ENCODE assay signal across 9 mouse cellular contexts in the genomic region with DNA sequence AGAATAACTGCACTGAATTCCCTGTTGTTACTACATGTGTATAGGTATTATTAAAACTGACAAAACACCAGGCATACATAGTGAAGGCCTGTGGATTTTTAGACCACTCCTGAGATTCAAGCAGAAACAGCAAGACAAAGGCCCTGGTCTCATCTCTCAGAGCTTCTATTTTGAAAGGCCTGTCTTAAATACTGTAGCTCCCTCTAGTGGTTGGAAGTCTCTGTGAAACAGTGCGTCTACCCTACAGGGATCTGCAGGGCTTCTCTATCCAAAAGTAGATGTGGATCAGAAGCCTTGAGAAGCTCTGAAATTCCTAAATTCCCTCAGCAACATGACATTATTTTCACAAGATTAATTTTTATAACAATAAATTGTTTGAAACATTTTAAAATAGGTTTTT. TPM values are rescaled to one million over a fixed set of nuclear protein-coding genes. Genes with fewer than 3 reads are reported as not detected.
DNase-seq lines count a peak whose midpoint lies in the region; ATAC-seq and TF ChIP-seq lines count a peak whose summit lies in the region.
"Had no signal": no experiment of that assay in that cellular context is flagged by ENCODE, and none has a peak within 500 bp of the region (broad histone marks: within the 10 kb centered on the region; RNA-seq: fewer than 3 reads in every experiment).

No protein-coding gene starts in this region.

- no peak for DNase-seq in heart, adult 2 months
- DNase-seq in heart, postnatal 25 days (ENCODE audit: low spot score) = no peak
- peak; percentile 23 for DNase-seq in right cerebral cortex, adult 18-20 months
- no peak for DNase-seq in right cerebral cortex, postnatal 10 days (ENCODE audit: low spot score in 2 of 2)
- peak; percentile 36 for DNase-seq in embryo, embryonic 10 days (ENCODE audit: low spot score)
- DNase-seq in retina, embryonic 14.5 days (ENCODE audit: low spot score) = peak; percentile 54
- DNase-seq in urinary bladder, postnatal 14 days (ENCODE audit: low spot score) = no peak

- no peaks in the 10 kb centered on the region for H3K36me3 ChIP-seq in heart, adult 2 months (ENCODE audit: control insufficient read depth, insufficient read depth, low read length)
- H3K36me3 ChIP-seq in midbrain, embryonic 16.5 days (ENCODE audit: control insufficient read depth, insufficient read depth, low read length) = no peaks in the 10 kb centered on the region

- no peak overlapping the region for H3K27ac ChIP-seq in heart, adult 2 months
- no peak overlapping the region for H3K27ac ChIP-seq in midbrain, embryonic 16.5 days (ENCODE audit: low read length)

- no peak for TF ChIP-seq POLR2A in heart, adult 2 months (IDR thresholded peaks at IDR 0.05; ENCODE audit: insufficient read depth, low read depth, low read length)

- no peak for TF ChIP-seq EP300 in heart, adult 2 months (IDR thresholded peaks at IDR 0.05; ENCODE audit: insufficient read depth, low read depth, low read length)

- no peaks in the 10 kb centered on the region for H3K27me3 ChIP-seq in heart, adult 2 months (ENCODE audit: control insufficient read depth, insufficient read depth, low read length)
- no peaks in the 10 kb centered on the region for H3K27me3 ChIP-seq in midbrain, embryonic 16.5 days (ENCODE audit: control insufficient read depth, insufficient read depth, low read depth, low read length)

- H3K4me1 ChIP-seq in heart, adult 2 months (ENCODE audit: control insufficient read depth, insufficient read depth, low read length) = no peaks in the 10 kb centered on the region
- H3K4me1 ChIP-seq in midbrain, embryonic 16.5 days (ENCODE audit: control insufficient read depth, insufficient read depth, low read length) = no peaks in the 10 kb centered on the region

- H3K4me3 ChIP-seq in heart, adult 2 months = no peak overlapping the region
- no peak overlapping the region for H3K4me3 ChIP-seq in midbrain, embryonic 16.5 days (ENCODE audit: low read depth, low read length)

- ATAC-seq in midbrain, embryonic 16.5 days = no peak

- H3K4me2 ChIP-seq in midbrain, embryonic 16.5 days (ENCODE audit: low read length) = no peak overlapping the region

- H3K9ac ChIP-seq in heart, adult 2 months (ENCODE audit: low read depth, low read length) = no peak overlapping the region
- H3K9ac ChIP-seq in midbrain, embryonic 16.5 days (ENCODE audit: low read depth, low read length) = no peak overlapping the region

- no peaks in the 10 kb centered on the region for H3K9me3 ChIP-seq in midbrain, embryonic 16.5 days (replicated peaks; ENCODE audit: control insufficient read depth, low read length, poor library complexity, severe bottlenecking)

- no peaks in the 10 kb centered on the region for H3K79me2 ChIP-seq in heart, adult 2 months (replicated peaks; ENCODE audit: control insufficient read depth, insufficient read depth, low read length)

- intact Hi-C loops in heart, adult 2 months (cut with DNase I) = no loop called here
- intact Hi-C loops in heart, postnatal 25 days (cut with DNase I) = loop anchor here (5.0 kb wide), 1 partner anchor 223 kb away; the partner anchor contains the start of gene Btnl9

- peak; percentile 76 for TF ChIP-seq CTCF in heart, adult 2 months (IDR thresholded peaks at IDR 0.05)

- 28% methylated on average over 1 of the region's 1 CpGs for WGBS in heart, adult 2 months
- WGBS in midbrain, embryonic 16.5 days = 29% methylated on average over 1 of the region's 1 CpGs

RNA-seq across cellular contexts. Expression of gene Olfr1389, which starts 12.3 kb away (rescaled TPM):
- not detected for total RNA-seq in heart, adult 2 months (2021)
- not detected in 2 replicates for polyA plus RNA-seq in heart, adult 2 months (2012; rRNA removed)
- total RNA-seq in heart, postnatal 25 days (2021) = not detected
- polyA plus RNA-seq in midbrain, embryonic 16.5 days (2015; fragmentation: Nextera tagmentation; extraction: Ambion mirVana) = not detected in 2 replicates
- total RNA-seq: left cerebral cortex, adult 8-10 months had no signal

RNA-seq across cellular contexts. Expression of gene Olfr1388, which starts 25.9 kb away (rescaled TPM):
- total RNA-seq in heart, adult 2 months (2021) = not detected
- 0.06 TPM in 1 of 2 replicates, not detected in the other for polyA plus RNA-seq in heart, adult 2 months (2012; rRNA removed)
- under 1 TPM; 0.13 to 0.14 TPM for total RNA-seq in heart, postnatal 25 days (2021)
- polyA plus RNA-seq in midbrain, embryonic 16.5 days (2015; fragmentation: Nextera tagmentation; extraction: Ambion mirVana) = 0.09 TPM in 1 of 2 replicates, not detected in the other

RNA-seq across cellular contexts. Expression of gene Olfr1387, which starts 44.6 kb away (rescaled TPM):
- under 1 TPM in 1 of 2 experiments, not detected in 1; 0.07 TPM for total RNA-seq in heart, adult 2 months (2021)
- polyA plus RNA-seq in heart, adult 2 months (2012; rRNA removed) = not detected in 2 replicates
- under 1 TPM; 0.06 to 0.10 TPM for total RNA-seq in heart, postnatal 25 days (2021)
- not detected in 2 replicates for polyA plus RNA-seq in midbrain, embryonic 16.5 days (2015; fragmentation: Nextera tagmentation; extraction: Ambion mirVana)
- total RNA-seq: left cerebral cortex, adult 8-10 months had no signal

RNA-seq across cellular contexts. Expression of gene Olfr1386, which starts 54.3 kb away (rescaled TPM):
- under 1 TPM in 1 of 2 experiments, not detected in 1; 0.09 TPM for total RNA-seq in heart, adult 2 months (2021)
- not detected in 2 replicates for polyA plus RNA-seq in heart, adult 2 months (2012; rRNA removed)
- not detected for total RNA-seq in heart, postnatal 25 days (2021)
- polyA plus RNA-seq in midbrain, embryonic 16.5 days (2015; fragmentation: Nextera tagmentation; extraction: Ambion mirVana) = not detected in 2 replicates
- total RNA-seq: left cerebral cortex, adult 8-10 months had no signal

Comparison
In these comparisons a context has a peak if more than half of its experiments do, and no peak if none do; other contexts are left out.
1. DNase-seq: peak in right cerebral cortex, adult 18-20 months (single experiment), embryo, embryonic 10 days (single experiment) and retina, embryonic 14.5 days (single experiment); none in heart, adult 2 months (0 of 2), heart, postnatal 25 days (single experiment), right cerebral cortex, postnatal 10 days (0 of 2) and urinary bladder, postnatal 14 days (single experiment).